Mouse (Mus musculus) liver, embryonic 13.5 days (tissue): ENCODE measurements around the gene Mief2. TPM values are rescaled to one million over a fixed set of nuclear protein-coding genes. Genes with fewer than 3 reads are reported as not detected.
A peak's percentile ranks its signal among the peaks of the same experiment; 100 is the strongest.

Source experiments
- ATAC-seq: fragments of 200-750 bp; cut with Nextera tagmentation; 2 replicates; pipeline ENCODE4 v1.8.0; 2017; ENCODE audit warnings: low read depth, mild to moderate bottlenecking, moderate number of reproducible peaks, moderate library complexity
- DNase-seq: peaks from one replicate; pipeline ENCODE4 v3.0.0; 2022
- H3K27ac ChIP-seq: fragments of 300-500 bp; sonication (generic); 2 replicates; pipeline ENCODE4 v1.5.1; 2015; ENCODE audit warnings: moderate library complexity, mild to moderate bottlenecking, inconsistent platforms
- H3K27me3 ChIP-seq: fragments of 300-500 bp; sonication (generic); 2 replicates; pipeline ENCODE4 v1.6.1; 2015; ENCODE audit warnings: mild to moderate bottlenecking, inconsistent platforms
- H3K36me3 ChIP-seq: fragments of 300-500 bp; sonication (generic); 2 replicates; pipeline ENCODE4 v1.6.1; 2015; ENCODE audit warnings: mild to moderate bottlenecking, inconsistent platforms
- H3K4me1 ChIP-seq: fragments of 300-500 bp; sonication (generic); replicated peaks from 2 replicates; pipeline ENCODE4 v1.6.1; 2015; ENCODE audit warnings: inconsistent platforms
- H3K4me2 ChIP-seq: fragments of 300-500 bp; sonication (generic); 2 replicates; pipeline ENCODE4 v1.6.1; 2015; ENCODE audit warnings: inconsistent platforms, mild to moderate bottlenecking, moderate library complexity
- H3K4me3 ChIP-seq: fragments of 300-500 bp; sonication (generic); replicated peaks from 2 replicates; pipeline ENCODE4 v1.5.1; 2015; ENCODE audit warnings: mild to moderate bottlenecking, inconsistent platforms
- H3K9ac ChIP-seq: fragments of 300-500 bp; sonication (generic); 2 replicates; pipeline ENCODE4 v1.6.1; 2015; ENCODE audit warnings: mild to moderate bottlenecking, inconsistent platforms
- H3K9me3 ChIP-seq: fragments of 300-500 bp; sonication (generic); replicated peaks from 2 replicates; pipeline ENCODE4 v1.6.1; 2016; ENCODE audit warnings: inconsistent platforms
- WGBS: fragments of 180-500 bp; shearing (Covaris S2); methylation state at CpG from one replicate; pipeline ENCODE4 v1.1.7; 2015; ENCODE audit not compliant: insufficient replicate concordance; 5-methylcytosine and 5-hydroxymethylcytosine counted together
- polyA plus RNA-seq: library from polyadenylated mRNA; unstranded; fragments of >200 nt; fragmentation: Nextera tagmentation; extraction: Ambion mirVana; gene quantifications from 2 replicates; pipeline ENCODE4 v1.2.1, GENCODE M21; 2015

Mief2 gene
- polyA plus RNA-seq, 1 experiment from 2014 or later: 3.0 TPM

- peaks cover 59% of the 10 kb centered on the region for H3K36me3 ChIP-seq
- no peak overlapping the region for H3K9ac ChIP-seq
- 69% methylated on average over 3 of the region's 3 CpGs for WGBS
- H3K4me2 ChIP-seq: no peak overlapping the region
- no peaks in the 10 kb centered on the region for H3K9me3 ChIP-seq
- no peak overlapping the region for H3K4me3 ChIP-seq
- H3K4me1 ChIP-seq: peaks cover 1% of the 10 kb centered on the region
- no peak overlapping the region for H3K27ac ChIP-seq
- DNase-seq: no peak
- ATAC-seq: no peak
- H3K27me3 ChIP-seq: no peaks in the 10 kb centered on the region
Observed at GRCm38 (mm10) chr11:60761681-60762080, 33.5 kb downstream of the Mief2 start.

- 31% methylated on average over 4 of the region's 4 CpGs for WGBS
- Histone ChIP-seq H3K27me3 (no peaks in the 10 kb centered on the region), H3K9ac (no peak overlapping the region), H3K4me1 (peaks cover 11% of the 10 kb centered on the region), H3K9me3 (no peaks in the 10 kb centered on the region), H3K36me3 (peaks cover 16% of the 10 kb centered on the region), H3K4me3 (no peak overlapping the region), H3K4me2 (no peak overlapping the region), H3K27ac (no peak overlapping the region)
- ATAC-seq (no peak), DNase-seq (no peak)
Observed at GRCm38 (mm10) chr11:60766969-60767368, 38.8 kb downstream of the Mief2 start.

- no peaks in the 10 kb centered on the region for H3K27me3 ChIP-seq
- H3K36me3 ChIP-seq: peaks cover 9% of the 10 kb centered on the region
- H3K4me3 ChIP-seq: no peak overlapping the region
- ATAC-seq: no peak
- no peak overlapping the region for H3K27ac ChIP-seq
- H3K9me3 ChIP-seq: no peaks in the 10 kb centered on the region
- no peak overlapping the region for H3K4me2 ChIP-seq
- no peak for DNase-seq
- 53% methylated on average over 2 of the region's 2 CpGs for WGBS
- H3K4me1 ChIP-seq: peaks cover 21% of the 10 kb centered on the region
- H3K9ac ChIP-seq: no peak overlapping the region
Observed at GRCm38 (mm10) chr11:60769322-60769721, 41.1 kb downstream of the Mief2 start.

- ATAC-seq (no peak), DNase-seq (no peak)
- H3K4me1 ChIP-seq: peaks cover 35% of the 10 kb centered on the region
- H3K4me2 ChIP-seq: no peak overlapping the region
- H3K27me3 ChIP-seq: no peaks in the 10 kb centered on the region
- 67% methylated on average over 3 of the region's 3 CpGs for WGBS
- H3K9me3 ChIP-seq: no peaks in the 10 kb centered on the region
- H3K36me3 ChIP-seq: no peaks in the 10 kb centered on the region
- H3K27ac ChIP-seq: no peak overlapping the region
- H3K4me3 ChIP-seq: no peak overlapping the region
- no peak overlapping the region for H3K9ac ChIP-seq
Observed at GRCm38 (mm10) chr11:60770776-60771175, 42.6 kb downstream of the Mief2 start.

- Histone ChIP-seq H3K36me3 (no peaks in the 10 kb centered on the region), H3K27me3 (no peaks in the 10 kb centered on the region), H3K4me1 (peaks cover 35% of the 10 kb centered on the region), H3K4me2 (no peak overlapping the region), H3K9me3 (no peaks in the 10 kb centered on the region), H3K9ac (no peak overlapping the region), H3K27ac (no peak overlapping the region), H3K4me3 (no peak overlapping the region)
- WGBS: 81% methylated on average over 4 of the region's 4 CpGs
- ATAC-seq: no peak
- DNase-seq: no peak
Observed at GRCm38 (mm10) chr11:60772161-60772560, 44.0 kb downstream of the Mief2 start.

DNA sequence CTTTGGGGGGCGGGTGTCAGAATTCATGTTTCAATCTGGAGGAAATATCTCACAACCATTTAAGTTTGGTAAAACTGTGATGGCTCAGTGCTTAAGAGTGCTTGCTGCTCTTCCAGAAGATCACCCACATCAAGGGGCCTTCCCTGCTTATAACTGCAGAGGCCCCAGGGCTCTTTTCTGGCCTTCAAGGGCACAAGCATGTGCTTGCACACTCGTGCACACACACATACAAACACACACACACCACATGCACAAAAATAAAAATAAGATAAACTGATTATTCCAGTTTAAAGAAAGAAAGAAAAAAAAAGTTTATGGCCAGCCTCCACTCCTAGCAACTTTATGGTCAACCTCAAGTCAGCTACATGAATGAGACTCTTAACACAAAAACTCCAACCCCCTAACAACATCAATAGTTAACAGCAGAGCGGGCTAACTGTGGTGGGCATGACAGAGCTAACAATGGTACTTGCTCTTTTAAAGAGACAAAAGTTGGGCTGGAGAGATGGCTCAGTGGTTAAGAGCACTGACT, 46.0 kb downstream of the Mief2 start:
- H3K27ac ChIP-seq: no peak overlapping the region
- H3K27me3 ChIP-seq: no peaks in the 10 kb centered on the region
- H3K9me3 ChIP-seq: no peaks in the 10 kb centered on the region
- no peak for DNase-seq
- WGBS: 76% methylated on average over 3 of the region's 3 CpGs
- no peak for ATAC-seq
- H3K4me2 ChIP-seq: peak overlapping the region; percentile 10; the same call in 1 of the 2 replicates
- peaks cover 6% of the 10 kb centered on the region for H3K36me3 ChIP-seq
- H3K9ac ChIP-seq: 0 out of 2 replicates have a peak overlapping the region, but pooled peaks have one; percentile 87
- H3K4me1 ChIP-seq: peaks cover 46% of the 10 kb centered on the region
- H3K4me3 ChIP-seq: no peak overlapping the region

DNA sequence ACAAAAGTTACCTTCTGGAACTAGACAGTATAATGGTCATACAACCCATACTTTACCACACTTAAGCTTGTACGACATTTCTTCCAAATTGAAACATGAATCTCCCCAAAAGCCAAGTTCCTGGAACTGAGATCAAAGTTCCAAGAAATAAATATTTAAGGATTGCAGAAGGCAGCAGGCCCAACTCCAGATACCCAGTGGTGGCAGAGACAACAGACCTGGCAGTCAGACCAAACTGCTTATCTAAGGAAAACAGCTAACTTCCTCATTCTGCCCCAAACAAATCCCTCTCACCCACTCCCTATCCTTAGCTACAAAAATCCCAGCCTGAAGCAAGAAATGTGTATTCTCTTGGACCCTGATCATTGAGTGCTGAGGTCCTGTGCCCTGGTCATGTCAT, 46.6 kb downstream of the Mief2 start:
- Histone ChIP-seq H3K9me3 (no peaks in the 10 kb centered on the region), H3K27me3 (no peaks in the 10 kb centered on the region), H3K4me1 (peaks cover 52% of the 10 kb centered on the region), H3K4me2 (peak overlapping the region; percentile 91), H3K9ac (peak overlapping the region; percentile 87; the same call in 1 of the 2 replicates), H3K27ac (no peak overlapping the region), H3K36me3 (peaks cover 13% of the 10 kb centered on the region), H3K4me3 (peak overlapping the region; percentile 85; the same call in 1 of the 2 replicates)
- ATAC-seq: no peak
- 10% methylated on average over 1 of the region's 1 CpGs for WGBS
- peak; percentile 39 for DNase-seq

- no peaks in the 10 kb centered on the region for H3K9me3 ChIP-seq
- peak overlapping the region; percentile 85 for H3K4me3 ChIP-seq
- 24% methylated on average over 6 of the region's 6 CpGs for WGBS
- H3K4me1 ChIP-seq: peaks cover 59% of the 10 kb centered on the region
- peaks cover 20% of the 10 kb centered on the region for H3K36me3 ChIP-seq
- peak overlapping the region; percentile 91 for H3K27ac ChIP-seq
- peak overlapping the region; percentile 87 for H3K9ac ChIP-seq
- peak overlapping the region; percentile 91 for H3K4me2 ChIP-seq
- DNase-seq (no peak), ATAC-seq (no peak)
- no peaks in the 10 kb centered on the region for H3K27me3 ChIP-seq
Observed at GRCm38 (mm10) chr11:60775578-60775977, 47.4 kb downstream of the Mief2 start.

- DNase-seq (no peak), ATAC-seq (0 out of 2 replicates have a peak, but pooled peaks have one; percentile 17)
- Histone ChIP-seq H3K9me3 (no peaks in the 10 kb centered on the region), H3K4me2 (peak overlapping the region; percentile 91), H3K9ac (peak overlapping the region; percentile 87), H3K27ac (peak overlapping the region; percentile 91), H3K4me3 (peak overlapping the region; percentile 85), H3K36me3 (peaks cover 25% of the 10 kb centered on the region), H3K4me1 (peaks cover 66% of the 10 kb centered on the region), H3K27me3 (no peaks in the 10 kb centered on the region)
- 3% methylated on average over 17 of the region's 17 CpGs for WGBS
Observed at GRCm38 (mm10) chr11:60776107-60776828, 48.1 kb downstream of the Mief2 start.

DNA sequence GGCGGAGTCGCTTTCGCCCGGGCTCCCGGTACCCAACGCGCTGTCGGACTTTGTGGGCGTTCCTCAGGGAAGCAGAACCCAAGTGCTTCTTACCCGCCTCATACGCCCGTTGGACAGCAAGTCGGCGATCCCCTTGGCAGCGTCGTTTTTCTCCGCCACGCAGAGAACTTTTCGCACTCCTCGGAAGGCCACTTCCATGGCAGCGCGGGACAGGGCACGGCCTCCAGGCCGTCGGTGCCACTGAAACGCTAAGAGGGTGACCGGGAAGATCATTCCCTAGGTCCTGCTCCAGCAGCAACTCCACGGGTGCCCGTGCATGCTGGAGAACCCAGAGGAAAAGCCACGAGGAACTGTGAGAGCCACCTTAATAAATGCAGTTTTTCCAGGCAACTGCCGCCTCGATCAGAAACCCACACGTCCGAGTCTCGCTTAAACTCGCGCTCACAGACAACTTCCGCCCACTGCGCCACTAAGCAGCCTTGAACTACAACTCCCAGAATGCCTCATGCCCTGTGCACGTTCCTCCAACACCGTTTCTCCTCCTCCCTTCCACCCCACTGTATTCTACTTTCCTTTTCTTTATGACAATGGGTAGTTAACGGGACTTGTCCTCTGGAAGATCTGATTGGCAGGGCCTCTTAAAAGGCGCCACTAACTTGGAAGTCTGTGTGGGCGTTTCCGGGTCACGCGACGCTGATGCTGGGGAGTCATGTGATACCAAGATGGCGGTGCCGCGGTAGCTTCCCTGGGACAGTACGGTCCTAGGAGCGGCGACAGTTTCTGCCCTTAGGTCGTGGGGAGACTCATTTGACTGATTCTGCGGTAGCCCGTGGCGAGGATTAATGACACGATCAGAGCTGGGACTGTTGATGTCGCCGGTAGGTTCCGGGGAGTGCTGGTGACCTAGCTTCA, 48.9 kb downstream of the Mief2 start, which contains the start of the genes Top3a and Smcr8:
TSS of gene Top3a (minus strand) at position 537 of the 912 bp plus-strand sequence.
TSS of gene Smcr8 (plus strand) at position 696 of the 912 bp plus-strand sequence.
- Histone ChIP-seq H3K9me3 (no peaks in the 10 kb centered on the region), H3K4me3 (peak within 1 kb of the TSS; percentile 85), H3K4me2 (peak within 1 kb of the TSS; percentile 91), H3K9ac (peak within 1 kb of the TSS; percentile 87), H3K27me3 (no peaks in the 10 kb centered on the region), H3K36me3 (peaks cover 28% of the 10 kb centered on the region), H3K4me1 (peaks cover 74% of the 10 kb centered on the region), H3K27ac (peak within 1 kb of the TSS; percentile 91)
- DNase-seq (peak; percentile 80), ATAC-seq (peak; percentile 91)
- WGBS: under 1% methylated on average over 62 of the region's 62 CpGs

- Histone ChIP-seq H3K4me2 (peak overlapping the region; percentile 91), H3K9me3 (no peaks in the 10 kb centered on the region), H3K27me3 (no peaks in the 10 kb centered on the region), H3K4me3 (peak overlapping the region; percentile 85), H3K36me3 (peaks cover 34% of the 10 kb centered on the region), H3K27ac (peak overlapping the region; percentile 91), H3K4me1 (peaks cover 79% of the 10 kb centered on the region), H3K9ac (peak overlapping the region; percentile 87)
- 22% methylated on average over 16 of the region's 16 CpGs for WGBS
- no peak for DNase-seq
- ATAC-seq: no peak
Observed at GRCm38 (mm10) chr11:60777801-60778370, 49.7 kb downstream of the Mief2 start.
